Mouse (Mus musculus): ENCODE data around the gene Slc22a20.

DNA sequence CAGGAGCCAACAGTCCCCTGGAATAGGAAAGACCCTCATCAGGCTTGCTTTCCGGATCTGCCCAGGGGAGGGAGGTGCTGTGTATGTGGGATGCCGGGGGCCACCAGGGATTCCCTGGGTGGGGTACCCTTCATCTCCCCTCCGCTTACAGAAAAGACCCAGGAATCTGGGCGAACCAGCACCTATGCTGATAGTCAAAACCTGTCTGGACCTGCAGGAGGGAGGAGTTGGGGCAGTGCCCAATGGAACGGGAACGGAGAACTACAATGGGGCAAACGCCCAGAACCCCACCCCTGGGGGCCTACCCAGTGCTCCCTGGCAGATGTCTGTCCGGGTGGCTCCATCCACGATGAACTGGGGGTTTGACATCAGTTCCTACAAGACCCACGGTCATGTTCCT lies 27.7 kb upstream of the Slc22a20 start:
- TF ChIP-seq POLR2A (IDR thresholded peaks at IDR 0.05; ENCODE audit: insufficient read depth, low read depth, low read length), result no peak
- TF ChIP-seq CTCF (IDR thresholded peaks at IDR 0.05; ENCODE audit: insufficient read depth, low read depth, low read length), result no peak

Measured in olfactory bulb, adult 2 months (tissue).